Mouse (Mus musculus): ENCODE data around the gene Scn5a. TPM values are rescaled to one million over a fixed set of nuclear protein-coding genes. Genes with fewer than 3 reads are reported as not detected.

Gene Scn5a
- polyA plus RNA-seq, 1 experiment from 2014 or later = 0.27 TPM

DNA sequence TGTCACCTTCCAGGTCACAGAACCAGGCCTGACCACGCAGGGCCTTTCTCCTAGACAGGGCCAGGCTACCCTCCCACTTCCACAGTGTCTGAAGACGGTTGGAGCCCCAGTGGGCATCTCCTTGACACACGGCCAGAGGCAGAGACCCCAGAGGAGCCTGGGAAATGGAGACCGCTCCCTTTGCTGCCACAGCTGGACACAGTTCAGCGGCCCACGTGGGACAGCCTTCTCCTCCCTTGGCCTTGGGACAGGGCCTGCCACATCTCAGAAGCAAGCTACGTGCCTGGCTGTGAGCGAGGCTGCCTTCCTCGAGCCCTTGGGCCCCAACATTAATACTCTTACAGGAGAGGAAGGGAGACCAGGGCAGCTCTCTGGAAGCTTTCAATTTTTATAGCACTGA lies 94.4 kb downstream of the Scn5a start:
- H3K4me2 ChIP-seq (replicated peaks; ENCODE audit: low read depth, low read length) = no peak overlapping the region
- H3K4me3 ChIP-seq (ENCODE audit: low read length) = no peak overlapping the region
- H3K9me3 ChIP-seq (ENCODE audit: control insufficient read depth, low read length) = no peaks in the 10 kb centered on the region
- H3K27me3 ChIP-seq (ENCODE audit: control insufficient read depth, insufficient read depth, low read length) = no peaks in the 10 kb centered on the region
- WGBS = 40% methylated on average over 9 of the region's 9 CpGs
- peak overlapping the region; percentile 31; the same call in 1 of the 2 replicates for H3K9ac ChIP-seq (ENCODE audit: low read depth, low read length)
- H3K36me3 ChIP-seq (ENCODE audit: control insufficient read depth, insufficient read depth, low read length) = no peaks in the 10 kb centered on the region
- H3K4me1 ChIP-seq (ENCODE audit: control insufficient read depth, insufficient read depth, low read length) = 0 out of 2 replicates have a peak, but pooled peaks cover 4% of the 10 kb centered on the region
- no peak overlapping the region for H3K27ac ChIP-seq (ENCODE audit: low read depth, low read length)
- ATAC-seq (ENCODE audit: low FRiP score, low TSS enrichment) = peak; percentile 36; the same call in 1 of the 2 replicates

GRCm38 (mm10) chr9:119483554-119484353 lies 95.1 kb downstream of the Scn5a start:
- H3K4me3 ChIP-seq (ENCODE audit: low read length) = no peak overlapping the region
- H3K9ac ChIP-seq (ENCODE audit: low read depth, low read length) = no peak overlapping the region
- 28% methylated on average over 23 of the region's 23 CpGs for WGBS
- H3K9me3 ChIP-seq (ENCODE audit: control insufficient read depth, low read length) = no peaks in the 10 kb centered on the region
- H3K4me1 ChIP-seq (ENCODE audit: control insufficient read depth, insufficient read depth, low read length) = 0 out of 2 replicates have a peak, but pooled peaks cover 4% of the 10 kb centered on the region
- ATAC-seq (ENCODE audit: low FRiP score, low TSS enrichment) = no peak
- no peak overlapping the region for H3K4me2 ChIP-seq (replicated peaks; ENCODE audit: low read depth, low read length)
- H3K27me3 ChIP-seq (ENCODE audit: control insufficient read depth, insufficient read depth, low read length) = no peaks in the 10 kb centered on the region
- H3K36me3 ChIP-seq (ENCODE audit: control insufficient read depth, insufficient read depth, low read length) = no peaks in the 10 kb centered on the region
- no peak overlapping the region for H3K27ac ChIP-seq (ENCODE audit: low read depth, low read length)

DNA sequence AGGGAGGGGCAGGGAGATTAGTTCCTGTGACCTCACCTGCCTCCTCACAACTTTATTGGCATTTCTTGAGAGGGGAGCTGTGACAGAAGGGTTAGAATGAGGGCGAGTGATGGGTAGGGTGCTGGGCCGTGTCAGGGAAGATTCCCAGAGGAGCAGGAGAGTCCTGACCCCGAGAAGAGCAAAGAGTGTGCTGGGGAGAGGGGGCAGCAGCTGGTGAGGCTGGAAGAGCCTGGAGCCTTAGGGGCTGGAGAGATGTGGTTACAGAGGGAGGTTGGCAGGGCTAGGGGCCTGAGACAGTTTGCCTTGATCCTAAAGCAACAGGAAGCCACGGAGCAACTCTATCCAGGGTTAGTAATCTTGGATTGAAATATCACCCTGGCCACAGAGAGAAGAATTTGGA lies 97.2 kb downstream of the Scn5a start:
- 0 out of 2 replicates have a peak, but pooled peaks cover 4% of the 10 kb centered on the region for H3K4me1 ChIP-seq (ENCODE audit: control insufficient read depth, insufficient read depth, low read length)
- H3K27me3 ChIP-seq (ENCODE audit: control insufficient read depth, insufficient read depth, low read length) = no peaks in the 10 kb centered on the region
- no peak for ATAC-seq (ENCODE audit: low FRiP score, low TSS enrichment)
- H3K36me3 ChIP-seq (ENCODE audit: control insufficient read depth, insufficient read depth, low read length) = no peaks in the 10 kb centered on the region
- no peaks in the 10 kb centered on the region for H3K9me3 ChIP-seq (ENCODE audit: control insufficient read depth, low read length)
- H3K27ac ChIP-seq (ENCODE audit: low read depth, low read length) = no peak overlapping the region
- H3K4me2 ChIP-seq (replicated peaks; ENCODE audit: low read depth, low read length) = no peak overlapping the region
- no peak overlapping the region for H3K9ac ChIP-seq (ENCODE audit: low read depth, low read length)
- WGBS = 69% methylated on average over 4 of the region's 4 CpGs
- H3K4me3 ChIP-seq (ENCODE audit: low read length) = no peak overlapping the region

DNA sequence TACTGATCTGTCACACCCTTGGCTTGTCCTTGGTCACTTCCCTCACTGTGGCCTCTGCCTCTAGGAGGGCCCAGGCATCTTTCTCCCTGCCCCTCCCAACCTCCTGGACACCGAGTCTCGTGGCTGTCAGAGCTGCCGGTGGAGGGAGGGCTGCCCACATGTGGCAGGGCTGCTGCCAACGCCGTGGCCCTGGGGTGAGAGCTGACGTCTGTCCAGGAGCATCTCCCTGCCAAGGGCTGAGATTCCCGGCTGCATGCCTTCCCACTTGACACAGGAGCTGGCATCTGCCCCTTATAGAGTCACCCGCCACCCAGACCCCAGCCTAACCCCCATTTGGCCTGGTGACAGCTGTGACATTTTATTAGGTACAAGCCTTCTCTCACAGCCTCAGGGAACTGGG lies 99.5 kb downstream of the Scn5a start:
- no peak overlapping the region for H3K4me3 ChIP-seq (ENCODE audit: low read length)
- no peaks in the 10 kb centered on the region for H3K36me3 ChIP-seq (ENCODE audit: control insufficient read depth, insufficient read depth, low read length)
- ATAC-seq (ENCODE audit: low FRiP score, low TSS enrichment) = no peak
- H3K9me3 ChIP-seq (ENCODE audit: control insufficient read depth, low read length) = no peaks in the 10 kb centered on the region
- H3K27ac ChIP-seq (ENCODE audit: low read depth, low read length) = no peak overlapping the region
- H3K27me3 ChIP-seq (ENCODE audit: control insufficient read depth, insufficient read depth, low read length) = no peaks in the 10 kb centered on the region
- H3K4me2 ChIP-seq (replicated peaks; ENCODE audit: low read depth, low read length) = no peak overlapping the region
- H3K9ac ChIP-seq (ENCODE audit: low read depth, low read length) = no peak overlapping the region
- 39% methylated on average over 8 of the region's 8 CpGs for WGBS
- H3K4me1 ChIP-seq (ENCODE audit: control insufficient read depth, insufficient read depth, low read length) = 0 out of 2 replicates have a peak, but pooled peaks cover 4% of the 10 kb centered on the region

GRCm38 (mm10) chr9:119478345-119478744 lies 100.5 kb downstream of the Scn5a start:
- Histone ChIP-seq H3K4me2 (replicated peaks; ENCODE audit: low read depth, low read length) (no peak overlapping the region), H3K4me1 (ENCODE audit: control insufficient read depth, insufficient read depth, low read length) (no peaks in the 10 kb centered on the region), H3K27me3 (ENCODE audit: control insufficient read depth, insufficient read depth, low read length) (no peaks in the 10 kb centered on the region), H3K9me3 (ENCODE audit: control insufficient read depth, low read length) (no peaks in the 10 kb centered on the region), H3K36me3 (ENCODE audit: control insufficient read depth, insufficient read depth, low read length) (no peaks in the 10 kb centered on the region), H3K27ac (ENCODE audit: low read depth, low read length) (no peak overlapping the region), H3K4me3 (ENCODE audit: low read length) (no peak overlapping the region), H3K9ac (ENCODE audit: low read depth, low read length) (no peak overlapping the region)
- no peak for ATAC-seq (ENCODE audit: low FRiP score, low TSS enrichment)
- 77% methylated on average over 11 of the region's 11 CpGs for WGBS

DNA sequence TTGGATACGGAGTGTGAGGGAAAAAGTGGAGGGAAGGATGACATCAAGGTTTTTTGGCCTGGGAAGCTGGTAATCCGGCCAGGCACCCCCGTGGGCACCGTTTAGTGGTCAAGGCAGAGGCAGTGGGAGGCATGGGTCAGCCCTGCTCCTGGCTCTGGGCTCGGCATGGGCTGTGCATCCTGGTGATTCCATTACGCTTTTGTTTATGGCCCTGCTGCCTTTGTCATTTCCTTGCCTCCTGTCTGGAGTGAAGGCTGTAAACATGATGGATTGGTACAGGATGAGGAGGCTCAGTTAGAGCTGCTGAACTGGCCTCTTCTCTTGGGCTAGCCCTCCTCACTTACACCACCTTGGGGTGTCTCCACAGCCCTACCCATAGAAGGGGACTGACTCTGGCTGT lies 101.1 kb downstream of the Scn5a start:
- H3K9ac ChIP-seq (ENCODE audit: low read depth, low read length) = peak overlapping the region; percentile 12; the same call in 1 of the 2 replicates
- no peak overlapping the region for H3K4me3 ChIP-seq (ENCODE audit: low read length)
- H3K36me3 ChIP-seq (ENCODE audit: control insufficient read depth, insufficient read depth, low read length) = no peaks in the 10 kb centered on the region
- H3K27ac ChIP-seq (ENCODE audit: low read depth, low read length) = no peak overlapping the region
- H3K4me1 ChIP-seq (ENCODE audit: control insufficient read depth, insufficient read depth, low read length) = no peaks in the 10 kb centered on the region
- peak; percentile 78 for ATAC-seq (ENCODE audit: low FRiP score, low TSS enrichment)
- H3K9me3 ChIP-seq (ENCODE audit: control insufficient read depth, low read length) = no peaks in the 10 kb centered on the region
- no peaks in the 10 kb centered on the region for H3K27me3 ChIP-seq (ENCODE audit: control insufficient read depth, insufficient read depth, low read length)
- no peak overlapping the region for H3K4me2 ChIP-seq (replicated peaks; ENCODE audit: low read depth, low read length)
- 9% methylated on average over 6 of the region's 6 CpGs for WGBS

DNA sequence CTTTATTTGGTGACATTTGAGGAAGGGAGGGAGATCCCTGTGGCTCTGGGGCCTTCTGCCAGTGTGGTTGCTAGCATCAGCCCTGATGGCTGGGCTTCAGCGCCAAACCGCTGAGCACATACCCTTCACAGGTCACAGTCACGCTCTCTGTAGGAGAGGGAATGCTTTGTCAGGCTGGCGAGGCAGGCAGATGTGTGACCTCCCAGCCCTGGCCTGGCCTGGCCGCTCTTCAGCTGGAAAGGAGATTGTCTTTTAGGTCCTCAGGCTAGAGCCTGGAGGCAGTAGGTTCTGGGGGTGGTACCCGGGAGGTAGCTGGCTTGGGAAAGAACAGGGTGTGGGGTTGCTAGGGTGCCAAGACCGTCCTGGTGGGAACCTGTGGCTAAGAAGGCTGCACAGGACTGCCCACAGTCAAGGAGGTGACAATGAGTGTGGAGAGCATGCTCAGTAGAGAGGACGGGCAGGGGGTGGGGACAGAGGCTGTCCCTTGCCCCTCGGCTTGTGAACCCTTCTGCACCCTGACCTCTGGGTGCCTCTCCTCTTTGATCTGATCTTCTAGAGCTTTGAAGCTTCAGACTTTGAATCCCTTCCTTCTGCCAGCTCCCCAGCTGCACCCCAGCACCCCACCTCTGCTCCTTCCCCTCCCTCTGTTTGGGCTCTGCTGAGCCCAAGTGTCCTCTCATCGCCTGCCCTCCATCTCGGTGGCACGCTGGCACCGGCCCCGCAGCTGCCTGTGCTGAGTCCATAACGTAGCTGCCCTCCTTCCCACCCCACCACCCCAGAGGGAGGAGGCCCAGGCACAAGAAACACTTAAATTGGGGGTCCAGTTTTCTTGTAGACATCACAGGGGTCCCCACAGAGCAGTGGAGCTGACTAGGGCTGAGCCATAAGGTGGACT lies 103.9 kb downstream of the Scn5a start:
- Histone ChIP-seq H3K4me2 (replicated peaks; ENCODE audit: low read depth, low read length) (no peak overlapping the region), H3K9ac (ENCODE audit: low read depth, low read length) (no peak overlapping the region), H3K4me3 (ENCODE audit: low read length) (no peak overlapping the region), H3K27me3 (ENCODE audit: control insufficient read depth, insufficient read depth, low read length) (no peaks in the 10 kb centered on the region), H3K9me3 (ENCODE audit: control insufficient read depth, low read length) (no peaks in the 10 kb centered on the region), H3K27ac (ENCODE audit: low read depth, low read length) (no peak overlapping the region), H3K4me1 (ENCODE audit: control insufficient read depth, insufficient read depth, low read length) (no peaks in the 10 kb centered on the region), H3K36me3 (ENCODE audit: control insufficient read depth, insufficient read depth, low read length) (no peaks in the 10 kb centered on the region)
- WGBS = 59% methylated on average over 15 of the region's 15 CpGs
- no peak for ATAC-seq (ENCODE audit: low FRiP score, low TSS enrichment)

DNA sequence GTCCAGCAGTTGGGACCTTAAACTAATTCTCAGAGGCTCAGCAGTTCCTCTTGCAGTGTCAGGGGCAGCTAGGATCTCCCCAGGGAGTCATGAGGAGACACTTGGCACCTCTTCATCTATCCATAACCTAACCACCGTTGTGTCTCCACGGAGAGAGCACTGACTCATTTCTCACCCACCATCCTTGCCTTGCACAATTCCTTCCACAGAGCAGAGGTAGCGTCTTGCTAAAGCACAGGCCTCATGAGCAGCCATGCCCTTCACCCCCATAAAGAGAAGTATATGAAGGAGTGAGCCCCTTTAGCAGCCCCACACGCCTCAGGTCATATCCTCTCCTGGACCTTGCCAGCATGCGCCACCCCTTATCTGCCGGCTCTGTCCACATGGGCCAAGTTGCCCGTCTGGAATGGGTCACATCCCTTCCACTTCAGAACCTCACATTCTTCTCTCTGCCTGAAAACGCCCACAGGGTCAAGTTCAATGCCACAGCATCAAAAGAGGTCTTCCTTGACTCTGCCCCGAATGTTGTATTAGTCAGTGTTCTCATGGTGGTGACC lies 105.1 kb downstream of the Scn5a start:
- Histone ChIP-seq H3K36me3 (ENCODE audit: control insufficient read depth, insufficient read depth, low read length) (no peaks in the 10 kb centered on the region), H3K4me3 (ENCODE audit: low read length) (no peak overlapping the region), H3K9me3 (ENCODE audit: control insufficient read depth, low read length) (no peaks in the 10 kb centered on the region), H3K4me2 (replicated peaks; ENCODE audit: low read depth, low read length) (no peak overlapping the region), H3K4me1 (ENCODE audit: control insufficient read depth, insufficient read depth, low read length) (no peaks in the 10 kb centered on the region), H3K27me3 (ENCODE audit: control insufficient read depth, insufficient read depth, low read length) (no peaks in the 10 kb centered on the region), H3K27ac (ENCODE audit: low read depth, low read length) (no peak overlapping the region), H3K9ac (ENCODE audit: low read depth, low read length) (no peak overlapping the region)
- 76% methylated on average over 9 of the region's 9 CpGs for WGBS
- no peak for ATAC-seq (ENCODE audit: low FRiP score, low TSS enrichment)
